Mouse (Mus musculus) cerebellum, adult 2 months (tissue): ENCODE measurements around the gene Kank1.

Experiments used
- CTCF ChIP-seq: fragments of 200-500 bp; IDR thresholded peaks from 2 replicates; pipeline ENCODE4 v1.5.1; 2011; ENCODE audit warnings: low read depth, mild to moderate bottlenecking, control low read depth, low read length, moderate library complexity, borderline replicate concordance; ENCODE audit not compliant: insufficient read depth
- POLR2A ChIP-seq: fragments of 200-500 bp; IDR thresholded peaks from 2 replicates; pipeline ENCODE4 v1.6.1; 2011; ENCODE audit warnings: low read length, control low read depth, borderline replicate concordance; ENCODE audit not compliant: insufficient read depth

GRCm38 (mm10) chr19:25301189-25301588, 64.4 kb downstream of the Kank1 start:
- no peak for TF ChIP-seq POLR2A
- no peak for TF ChIP-seq CTCF
